Mouse (Mus musculus): ENCODE measurements around the gene Nrxn2. TPM values are rescaled to one million over a fixed set of nuclear protein-coding genes. Genes with fewer than 3 reads are reported as not detected.

Gene Nrxn2
- polyA plus RNA-seq, 1 experiment, result 2.2 TPM

DNA sequence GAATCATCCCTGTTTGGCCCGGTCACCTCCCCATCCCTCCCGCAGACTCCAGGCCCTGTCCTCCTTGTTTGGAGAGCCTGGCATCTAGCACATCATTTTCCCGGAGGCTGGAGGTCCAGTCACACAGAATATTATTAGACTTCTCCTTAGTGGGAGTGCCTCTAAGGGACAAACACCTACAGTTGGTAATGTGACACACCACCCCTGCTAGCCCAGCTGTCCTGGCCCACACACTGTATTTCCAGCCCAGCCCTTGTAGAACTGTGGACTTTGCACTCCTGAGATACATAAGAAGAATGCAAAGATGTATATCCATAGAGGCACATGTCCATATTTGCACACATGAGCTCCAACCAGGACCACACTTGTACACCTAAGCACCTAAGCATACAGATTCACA is 103.1 kb downstream of the Nrxn2 start:
- 85% methylated on average over 3 of the region's 3 CpGs for WGBS
- no peak for DNase-seq (ENCODE audit: low read depth in 1 of 2, low spot score in 2 of 2)
- no peak overlapping the region for H3K4me3 ChIP-seq (ENCODE audit: extremely low read depth, insufficient read depth, insufficient read length)
- no peaks in the 10 kb centered on the region for H3K4me1 ChIP-seq (ENCODE audit: control insufficient read depth, insufficient read depth, insufficient read length)
- TF ChIP-seq CTCF (IDR thresholded peaks at IDR 0.05; ENCODE audit: extremely low read depth, insufficient read depth, insufficient read length, insufficient replicate concordance), result no peak
- no peak for TF ChIP-seq POLR2A (IDR thresholded peaks at IDR 0.05; ENCODE audit: low read depth, low read length)
- H3K27me3 ChIP-seq (ENCODE audit: control insufficient read depth, insufficient read depth, low read length), result no peaks in the 10 kb centered on the region
- no peaks in the 10 kb centered on the region for H3K36me3 ChIP-seq (ENCODE audit: control insufficient read depth, insufficient read depth, low read length)
- H3K27ac ChIP-seq (ENCODE audit: insufficient read depth, low read length), result no peak overlapping the region

DNA sequence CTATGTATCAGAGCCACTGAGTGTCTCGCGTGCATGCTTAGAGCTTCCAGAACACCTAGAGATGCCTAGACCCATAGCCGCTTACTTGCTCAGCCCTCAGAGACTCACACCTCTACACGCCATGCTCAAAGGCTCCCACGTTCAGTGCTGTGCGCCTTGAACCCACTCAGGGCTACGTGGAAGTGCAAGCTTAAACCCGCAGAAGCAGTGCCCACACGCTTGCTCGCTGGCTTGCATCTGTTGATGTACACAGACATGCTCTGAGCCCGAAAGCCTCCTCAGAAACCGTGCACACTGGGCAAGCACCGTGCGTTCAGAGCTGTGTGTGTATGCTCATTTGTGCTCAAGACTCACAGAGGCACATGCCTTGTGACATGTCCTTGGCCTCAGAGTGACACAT is 103.8 kb downstream of the Nrxn2 start:
- Histone ChIP-seq H3K27ac (ENCODE audit: insufficient read depth, low read length) (no peak overlapping the region), H3K36me3 (ENCODE audit: control insufficient read depth, insufficient read depth, low read length) (no peaks in the 10 kb centered on the region), H3K27me3 (ENCODE audit: control insufficient read depth, insufficient read depth, low read length) (no peaks in the 10 kb centered on the region), H3K4me3 (ENCODE audit: extremely low read depth, insufficient read depth, insufficient read length) (no peak overlapping the region), H3K4me1 (ENCODE audit: control insufficient read depth, insufficient read depth, insufficient read length) (no peaks in the 10 kb centered on the region)
- no peak for DNase-seq (ENCODE audit: low read depth in 1 of 2, low spot score in 2 of 2)
- WGBS, result 90% methylated on average over 14 of the region's 14 CpGs
- TF ChIP-seq CTCF (IDR thresholded peaks at IDR 0.05; ENCODE audit: extremely low read depth, insufficient read depth, insufficient read length, insufficient replicate concordance), result no peak
- no peak for TF ChIP-seq POLR2A (IDR thresholded peaks at IDR 0.05; ENCODE audit: low read depth, low read length)

DNA sequence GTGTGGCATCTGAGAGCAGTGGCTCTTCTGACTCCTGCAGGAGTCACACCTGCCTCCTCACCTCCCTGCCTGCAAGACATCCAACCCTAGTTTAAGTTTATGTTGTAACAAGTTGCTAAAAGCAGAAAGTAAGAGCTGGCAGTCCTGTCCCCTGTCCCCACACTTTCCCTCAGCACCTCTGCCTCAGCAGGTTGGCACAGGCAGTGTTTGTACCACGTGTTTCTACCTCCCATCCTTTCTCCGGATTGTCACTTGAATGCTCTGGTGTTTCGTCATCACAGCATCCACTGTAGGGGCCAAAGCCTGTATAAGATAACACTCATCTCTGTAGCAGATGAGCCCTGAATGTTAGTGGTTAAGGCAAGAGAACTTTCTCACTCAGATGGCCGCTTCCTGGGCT is 106.5 kb downstream of the Nrxn2 start:
- Histone ChIP-seq H3K27ac (ENCODE audit: insufficient read depth, low read length) (no peak overlapping the region), H3K36me3 (ENCODE audit: control insufficient read depth, insufficient read depth, low read length) (no peaks in the 10 kb centered on the region), H3K4me3 (ENCODE audit: extremely low read depth, insufficient read depth, insufficient read length) (no peak overlapping the region), H3K27me3 (ENCODE audit: control insufficient read depth, insufficient read depth, low read length) (no peaks in the 10 kb centered on the region; the same call in 1 of the 2 replicates), H3K4me1 (ENCODE audit: control insufficient read depth, insufficient read depth, insufficient read length) (no peaks in the 10 kb centered on the region)
- 80% methylated on average over 4 of the region's 4 CpGs for WGBS
- TF ChIP-seq POLR2A (IDR thresholded peaks at IDR 0.05; ENCODE audit: low read depth, low read length) (no peak), CTCF (IDR thresholded peaks at IDR 0.05; ENCODE audit: extremely low read depth, insufficient read depth, insufficient read length, insufficient replicate concordance) (no peak)
- no peak for DNase-seq (ENCODE audit: low read depth in 1 of 2, low spot score in 2 of 2)

DNA sequence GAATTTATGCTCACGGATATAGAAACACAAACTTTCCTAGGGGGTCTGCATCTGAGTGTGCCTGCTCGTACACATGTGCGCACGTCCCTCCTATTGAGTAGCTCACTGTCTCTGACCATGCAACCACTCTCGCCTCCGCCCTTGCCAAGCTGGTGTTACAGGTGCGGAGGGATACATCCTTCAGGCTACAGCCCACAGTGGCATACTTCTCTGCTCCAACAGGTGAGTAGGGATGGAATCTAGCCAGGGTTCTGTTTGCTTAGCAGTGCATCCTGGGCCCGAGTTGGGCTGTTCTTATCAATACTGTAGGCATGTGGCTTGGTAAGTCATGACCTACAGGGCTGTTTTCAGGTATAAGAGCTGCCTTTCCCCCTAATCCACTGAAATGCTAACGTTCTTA is 107.5 kb downstream of the Nrxn2 start:
- Histone ChIP-seq H3K27ac (ENCODE audit: insufficient read depth, low read length) (no peak overlapping the region), H3K4me3 (ENCODE audit: extremely low read depth, insufficient read depth, insufficient read length) (no peak overlapping the region), H3K27me3 (ENCODE audit: control insufficient read depth, insufficient read depth, low read length) (peaks cover 2% of the 10 kb centered on the region), H3K36me3 (ENCODE audit: control insufficient read depth, insufficient read depth, low read length) (no peaks in the 10 kb centered on the region), H3K4me1 (ENCODE audit: control insufficient read depth, insufficient read depth, insufficient read length) (no peaks in the 10 kb centered on the region; the same call in 1 of the 2 replicates)
- WGBS, result 93% methylated on average over 9 of the region's 9 CpGs
- no peak for DNase-seq (ENCODE audit: low read depth in 1 of 2, low spot score in 2 of 2)
- TF ChIP-seq POLR2A (IDR thresholded peaks at IDR 0.05; ENCODE audit: low read depth, low read length) (no peak), CTCF (IDR thresholded peaks at IDR 0.05; ENCODE audit: extremely low read depth, insufficient read depth, insufficient read length, insufficient replicate concordance) (no peak)

DNA sequence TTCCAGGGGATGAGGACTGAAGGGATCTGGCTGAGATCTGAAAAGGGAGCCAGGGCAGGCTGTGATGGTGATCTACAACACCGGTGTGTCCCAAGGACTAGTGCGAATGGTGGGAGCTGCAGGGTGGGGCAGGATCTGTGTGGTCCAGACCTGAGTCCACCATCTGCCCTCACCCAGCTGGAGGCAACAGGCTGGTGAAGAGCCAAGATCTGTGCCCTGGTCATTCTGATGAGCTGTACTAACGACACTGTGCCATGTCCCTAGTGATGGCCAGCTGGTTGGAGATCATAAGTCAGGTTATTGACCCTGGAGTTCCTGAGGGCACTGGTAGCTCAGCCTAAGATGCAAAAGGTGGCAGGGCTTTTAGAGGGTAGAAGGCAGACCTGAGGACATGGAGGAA is 108.9 kb downstream of the Nrxn2 start:
- DNase-seq (ENCODE audit: low read depth in 1 of 2, low spot score in 2 of 2), result no peak
- WGBS, result 94% methylated on average over 3 of the region's 3 CpGs
- peaks cover 11% of the 10 kb centered on the region for H3K27me3 ChIP-seq (ENCODE audit: control insufficient read depth, insufficient read depth, low read length)

DNA sequence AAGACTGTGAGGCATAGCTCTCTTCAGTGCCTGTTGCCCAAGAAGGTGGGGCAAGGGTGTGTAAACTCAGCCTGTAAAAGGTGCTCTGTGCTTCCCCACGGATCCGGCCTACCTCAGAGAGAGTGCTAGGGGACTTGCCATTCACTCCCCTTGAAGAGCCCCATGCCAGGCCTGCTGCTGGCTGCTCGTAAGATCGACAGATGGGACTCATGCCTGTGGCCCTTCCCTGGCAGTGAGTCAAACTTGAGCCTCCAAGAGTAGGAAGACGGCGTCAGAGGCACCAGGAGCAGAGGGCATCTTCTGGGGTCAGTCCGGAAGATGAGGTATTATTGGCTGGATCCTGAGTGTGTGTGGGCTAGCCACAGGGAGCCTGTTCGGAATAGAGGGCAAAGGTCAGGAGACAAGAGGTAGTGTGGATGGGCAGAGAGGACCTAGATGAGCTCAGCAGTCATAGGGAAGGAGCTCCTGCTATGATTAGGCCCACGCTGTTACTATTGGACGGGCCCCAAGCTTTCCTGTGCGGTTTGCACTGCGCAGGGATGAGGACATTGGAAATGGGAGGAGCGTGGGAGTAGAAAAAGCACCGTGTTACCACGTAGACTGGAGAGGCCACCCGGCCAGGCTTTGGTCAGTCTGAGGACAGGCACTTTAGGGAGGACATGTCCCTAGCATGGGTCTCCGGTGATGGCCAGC is 109.5 kb downstream of the Nrxn2 start:
- Histone ChIP-seq H3K4me1 (ENCODE audit: control insufficient read depth, insufficient read depth, insufficient read length) (peaks cover 6% of the 10 kb centered on the region), H3K27ac (ENCODE audit: insufficient read depth, low read length) (no peak overlapping the region), H3K4me3 (ENCODE audit: extremely low read depth, insufficient read depth, insufficient read length) (no peak overlapping the region), H3K36me3 (ENCODE audit: control insufficient read depth, insufficient read depth, low read length) (no peaks in the 10 kb centered on the region), H3K27me3 (ENCODE audit: control insufficient read depth, insufficient read depth, low read length) (peaks cover 14% of the 10 kb centered on the region)
- no peak for TF ChIP-seq POLR2A (IDR thresholded peaks at IDR 0.05; ENCODE audit: low read depth, low read length)
- TF ChIP-seq CTCF (IDR thresholded peaks at IDR 0.05; ENCODE audit: extremely low read depth, insufficient read depth, insufficient read length, insufficient replicate concordance), result no peak
- WGBS, result 89% methylated on average over 17 of the region's 17 CpGs
- no peak for DNase-seq (ENCODE audit: low read depth in 1 of 2, low spot score in 2 of 2)

More for the DNA sequence above, 108.9 kb downstream of the Nrxn2 start:
- TF ChIP-seq CTCF (IDR thresholded peaks at IDR 0.05; ENCODE audit: extremely low read depth, insufficient read depth, insufficient read length, insufficient replicate concordance) (no peak), POLR2A (IDR thresholded peaks at IDR 0.05; ENCODE audit: low read depth, low read length) (no peak)
- H3K36me3 ChIP-seq (ENCODE audit: control insufficient read depth, insufficient read depth, low read length), result no peaks in the 10 kb centered on the region
- no peak overlapping the region for H3K4me3 ChIP-seq (ENCODE audit: extremely low read depth, insufficient read depth, insufficient read length)
- H3K4me1 ChIP-seq (ENCODE audit: control insufficient read depth, insufficient read depth, insufficient read length), result peaks cover 6% of the 10 kb centered on the region
- no peak overlapping the region for H3K27ac ChIP-seq (ENCODE audit: insufficient read depth, low read length)

DNA sequence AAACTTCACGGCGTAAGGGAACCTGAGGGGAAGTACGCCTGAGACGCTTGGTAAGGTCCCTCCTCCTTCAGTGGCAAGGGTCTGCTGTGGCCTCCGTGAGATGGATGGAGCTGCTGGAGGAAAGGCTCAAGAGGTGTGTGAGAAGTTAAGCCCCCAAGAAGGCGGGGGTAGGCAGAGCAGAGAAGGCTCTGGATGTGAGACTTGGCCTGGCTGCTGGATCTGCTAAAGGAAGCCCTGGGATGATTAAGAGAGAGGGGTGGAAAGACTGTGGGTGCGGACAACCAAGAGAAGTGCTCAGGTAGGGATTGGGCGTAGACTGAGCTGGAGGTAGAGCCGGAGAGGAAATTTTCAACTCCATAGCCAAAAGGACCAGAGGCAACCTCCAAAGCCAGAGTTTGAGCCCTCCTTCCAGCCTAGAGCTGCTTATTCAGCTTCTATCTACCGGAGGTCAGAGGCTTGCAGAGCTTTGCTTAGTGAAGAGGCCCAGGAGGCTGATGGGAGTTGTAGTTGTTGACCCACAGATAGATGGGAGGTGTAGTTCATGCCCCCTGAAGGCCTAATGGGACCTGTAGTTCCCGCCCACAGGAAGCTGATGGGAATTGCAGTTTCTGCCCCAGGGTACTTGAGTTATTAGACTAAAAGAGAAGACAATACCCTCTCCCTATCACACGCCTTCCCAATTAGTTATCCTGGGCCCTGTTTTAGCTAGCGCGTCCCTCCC is 110.9 kb downstream of the Nrxn2 start:
- TF ChIP-seq POLR2A (IDR thresholded peaks at IDR 0.05; ENCODE audit: low read depth, low read length), result no peak
- no peak for TF ChIP-seq CTCF (IDR thresholded peaks at IDR 0.05; ENCODE audit: extremely low read depth, insufficient read depth, insufficient read length, insufficient replicate concordance)
- H3K4me1 ChIP-seq (ENCODE audit: control insufficient read depth, insufficient read depth, insufficient read length), result peaks cover 6% of the 10 kb centered on the region
- WGBS, result 78% methylated on average over 14 of the region's 14 CpGs
- H3K4me3 ChIP-seq (ENCODE audit: extremely low read depth, insufficient read depth, insufficient read length), result no peak overlapping the region
- DNase-seq (ENCODE audit: low read depth in 1 of 2, low spot score in 2 of 2), result peak in 1 of 2 experiments; percentile 19
- no peak overlapping the region for H3K27ac ChIP-seq (ENCODE audit: insufficient read depth, low read length)
- peaks cover 14% of the 10 kb centered on the region for H3K27me3 ChIP-seq (ENCODE audit: control insufficient read depth, insufficient read depth, low read length)
- no peaks in the 10 kb centered on the region for H3K36me3 ChIP-seq (ENCODE audit: control insufficient read depth, insufficient read depth, low read length)
